ENCODE assay signal across 13 mouse cellular contexts in genomic region chr8:87468416-87468957, GRCm38 (mm10). TPM values are rescaled to one million over a fixed set of nuclear protein-coding genes. Genes with fewer than 3 reads are reported as not detected.
DNase-seq lines count a peak whose midpoint lies in the region; ATAC-seq lines count a peak whose summit lies in the region.
"Had no signal": no experiment of that assay in that cellular context is flagged by ENCODE, and none has a peak within 500 bp of the region (broad histone marks: within the 10 kb centered on the region; RNA-seq: fewer than 3 reads in every experiment).

No protein-coding gene starts in this region.

- no peaks in the 10 kb centered on the region for H3K36me3 ChIP-seq in limb, embryonic 12.5 days

- no peak for ATAC-seq in limb, embryonic 12.5 days (ENCODE audit: insufficient number of reproducible peaks, insufficient read depth, low FRiP score, low TSS enrichment, low read depth)
- ATAC-seq: inflammation-experienced regulatory T-cells, adult 6 months had no signal

- WGBS in limb, embryonic 12.5 days, result under 1% methylated on average over 23 of the region's 23 CpGs

- peak; percentile 60 for DNase-seq in cerebellum, adult 9-11 months
- DNase-seq in cerebellum, adult 18-20 months, result no peak
- peak; percentile 30 for DNase-seq in retina, embryonic 14.5 days (ENCODE audit: low spot score)
- no peak for DNase-seq in retina, postnatal 1 day
- DNase-seq in gastrocnemius, postnatal 14 days, result no peak
- no peak for DNase-seq in urinary bladder, postnatal 14 days (ENCODE audit: low spot score)
- DNase-seq in spleen, postnatal 14 days (ENCODE audit: low spot score in 2 of 2), result no peak
- DNase-seq: right cerebral cortex, adult 18-20 months; thymus, adult 18-20 months had no signal

- no peaks in the 10 kb centered on the region for H3K9me3 ChIP-seq in limb, embryonic 12.5 days

- H3K4me1 ChIP-seq in limb, embryonic 12.5 days (replicated peaks), result peaks cover 47% of the 10 kb centered on the region

- H3K27ac ChIP-seq in limb, embryonic 12.5 days, result no peak overlapping the region

- peak overlapping the region; percentile 95 for H3K4me2 ChIP-seq in limb, embryonic 12.5 days

- peaks cover 85% of the 10 kb centered on the region for H3K27me3 ChIP-seq in limb, embryonic 12.5 days

- H3K4me3 ChIP-seq in limb, embryonic 12.5 days (replicated peaks), result peak overlapping the region; percentile 27

- intact Hi-C loops in gastrocnemius, postnatal 14 days (cut with DNase I; ENCODE audit: low total_unique reads), result no loop called here

- H3K9ac ChIP-seq in limb, embryonic 12.5 days (replicated peaks), result no peak overlapping the region

RNA-seq across cellular contexts. Expression of gene Cbln1, which starts 3.9 kb away (rescaled TPM):
- 3.8 and 4.2 TPM in 2 replicates for polyA plus RNA-seq in limb, embryonic 12.5 days (2016; fragmentation: Nextera tagmentation; extraction: Ambion mirVana)
- under 1 TPM in 1 of 2 experiments, not detected in 1; 0.21 TPM for total RNA-seq in gastrocnemius, postnatal 14 days (2021)
- total RNA-seq: common myeloid progenitor, adult 5-6 weeks had no signal
- polyA plus RNA-seq: inflammation-experienced regulatory T-cells, adult 6 months; lung, embryonic 16.5 days had no signal

Comparison
In these comparisons a context has a peak if more than half of its experiments do, and no peak if none do; other contexts are left out.
1. DNase-seq: peak in cerebellum, adult 9-11 months (single experiment) and retina, embryonic 14.5 days (single experiment); none in cerebellum, adult 18-20 months (0 of 2), retina, postnatal 1 day (single experiment), gastrocnemius, postnatal 14 days (single experiment), urinary bladder, postnatal 14 days (single experiment) and spleen, postnatal 14 days (0 of 2).